Mouse (Mus musculus): ENCODE results near the gene Atp1b2.

The Atp1b2 gene

GRCm38 (mm10) chr11:69591424-69591823 is 14.3 kb downstream of the Atp1b2 start:
- no peak for TF ChIP-seq GATA4 (IDR thresholded peaks at IDR 0.05; ENCODE audit: insufficient replicate concordance, low read length)

GRCm38 (mm10) chr11:69590622-69591021 is 15.1 kb downstream of the Atp1b2 start:
- TF ChIP-seq GATA4 (IDR thresholded peaks at IDR 0.05; ENCODE audit: insufficient replicate concordance, low read length) = no peak

DNA sequence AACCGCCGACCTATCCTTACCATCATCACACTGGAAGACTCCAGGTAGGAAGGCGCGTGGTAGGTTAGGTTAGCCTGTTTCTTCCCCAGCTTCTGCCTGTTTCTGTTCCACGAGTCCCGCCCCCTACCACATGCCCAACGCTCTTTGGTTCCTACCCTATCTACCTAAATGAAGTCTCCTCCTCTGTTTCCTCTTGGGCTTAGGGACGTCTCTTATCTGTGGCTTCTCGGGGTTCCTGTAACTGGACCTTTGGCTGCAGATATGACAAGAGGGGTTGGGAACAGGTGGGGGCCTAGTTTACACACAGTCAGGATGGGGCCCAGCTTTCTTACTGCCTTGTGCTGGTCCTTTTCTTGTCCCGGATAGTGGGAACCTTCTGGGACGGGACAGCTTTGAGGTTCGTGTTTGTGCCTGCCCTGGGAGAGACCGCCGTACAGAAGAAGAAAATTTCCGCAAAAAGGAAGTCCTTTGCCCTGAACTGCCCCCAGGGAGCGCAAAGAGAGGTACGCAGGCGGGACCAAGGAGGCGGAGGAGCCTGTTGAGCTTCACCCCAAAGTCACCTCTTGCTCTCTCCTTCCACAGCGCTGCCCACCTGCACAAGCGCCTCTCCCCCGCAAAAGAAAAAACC is 16.4 kb downstream of the Atp1b2 start:
- no peak for TF ChIP-seq GATA4 (IDR thresholded peaks at IDR 0.05; ENCODE audit: insufficient replicate concordance, low read length)

GRCm38 (mm10) chr11:69585718-69586325 is 19.9 kb downstream of the Atp1b2 start:
- no peak for TF ChIP-seq GATA4 (IDR thresholded peaks at IDR 0.05; ENCODE audit: insufficient replicate concordance, low read length)

- TF ChIP-seq GATA4 (IDR thresholded peaks at IDR 0.05; ENCODE audit: insufficient replicate concordance, low read length) = no peak
Measured at GRCm38 (mm10) chr11:69584937-69585336, 20.8 kb downstream of the Atp1b2 start.

GRCm38 (mm10) chr11:69584008-69584407 is 21.7 kb downstream of the Atp1b2 start:
- TF ChIP-seq GATA4 (IDR thresholded peaks at IDR 0.05; ENCODE audit: insufficient replicate concordance, low read length) = no peak

DNA sequence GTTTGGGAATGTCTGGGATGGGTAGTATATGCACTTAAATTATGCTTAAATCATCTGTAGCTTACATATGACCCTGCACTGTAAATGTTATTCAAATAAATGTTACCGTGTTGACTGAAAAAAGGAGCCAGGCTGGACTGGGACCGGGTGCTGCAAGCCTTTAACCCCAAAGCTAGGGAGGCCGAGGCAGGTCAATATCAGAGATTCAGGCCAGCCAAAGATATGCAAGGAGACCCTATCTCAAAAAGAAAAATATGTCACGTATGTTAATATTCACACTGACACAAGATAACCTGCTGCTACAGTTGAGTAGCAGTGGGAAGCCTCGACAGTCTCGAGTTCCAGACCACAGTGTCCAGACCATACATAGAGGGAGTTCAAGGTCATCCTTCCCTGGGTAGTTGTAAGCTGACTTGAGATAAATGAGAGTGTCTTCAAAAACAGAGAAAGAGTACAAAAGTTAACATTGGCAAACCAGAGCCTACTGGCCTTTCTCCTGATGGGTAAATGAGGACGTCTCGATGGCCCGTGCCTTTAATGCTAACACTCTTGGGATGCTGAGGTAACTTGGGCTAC is 23.4 kb downstream of the Atp1b2 start:
- no peak for TF ChIP-seq GATA4 (IDR thresholded peaks at IDR 0.05; ENCODE audit: insufficient replicate concordance, low read length)

DNA sequence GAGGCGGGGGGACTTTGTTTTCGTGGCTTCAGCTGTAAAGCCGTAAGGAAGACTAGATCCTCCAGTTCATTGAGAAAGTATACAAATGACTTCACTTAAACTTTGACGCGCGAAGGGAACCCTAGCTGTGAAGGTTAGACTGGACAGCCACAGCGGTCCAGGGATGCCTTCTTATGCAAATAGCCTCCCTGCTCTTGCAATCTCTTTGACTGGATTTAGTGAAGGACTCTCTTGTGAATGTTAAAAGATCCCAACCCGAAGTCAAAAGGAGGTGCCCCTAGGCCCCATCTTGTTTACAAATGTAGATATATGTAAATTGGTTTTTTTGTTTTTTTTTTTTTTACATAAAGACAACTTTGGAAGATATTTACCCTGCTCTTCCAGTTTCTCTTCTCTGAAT is 23.9 kb downstream of the Atp1b2 start:
- no peak for TF ChIP-seq GATA4 (IDR thresholded peaks at IDR 0.05; ENCODE audit: insufficient replicate concordance, low read length)

GRCm38 (mm10) chr11:69581147-69581688 is 24.5 kb downstream of the Atp1b2 start:
- TF ChIP-seq GATA4 (IDR thresholded peaks at IDR 0.05; ENCODE audit: insufficient replicate concordance, low read length) = peak; percentile 6; the same call in 1 of the 2 replicates

GRCm38 (mm10) chr11:69580572-69581146 is 25.1 kb downstream of the Atp1b2 start:
- TF ChIP-seq GATA4 (IDR thresholded peaks at IDR 0.05; ENCODE audit: insufficient replicate concordance, low read length) = no peak

GRCm38 (mm10) chr11:69580091-69580514 is 25.6 kb downstream of the Atp1b2 start, which contains the start of the genes Wrap53 and Trp53:
Wrap53 (minus strand) TSS chr11:69580255.
Trp53 (plus strand) TSS chr11:69580359.
- no peak for TF ChIP-seq GATA4 (IDR thresholded peaks at IDR 0.05; ENCODE audit: insufficient replicate concordance, low read length)

DNA sequence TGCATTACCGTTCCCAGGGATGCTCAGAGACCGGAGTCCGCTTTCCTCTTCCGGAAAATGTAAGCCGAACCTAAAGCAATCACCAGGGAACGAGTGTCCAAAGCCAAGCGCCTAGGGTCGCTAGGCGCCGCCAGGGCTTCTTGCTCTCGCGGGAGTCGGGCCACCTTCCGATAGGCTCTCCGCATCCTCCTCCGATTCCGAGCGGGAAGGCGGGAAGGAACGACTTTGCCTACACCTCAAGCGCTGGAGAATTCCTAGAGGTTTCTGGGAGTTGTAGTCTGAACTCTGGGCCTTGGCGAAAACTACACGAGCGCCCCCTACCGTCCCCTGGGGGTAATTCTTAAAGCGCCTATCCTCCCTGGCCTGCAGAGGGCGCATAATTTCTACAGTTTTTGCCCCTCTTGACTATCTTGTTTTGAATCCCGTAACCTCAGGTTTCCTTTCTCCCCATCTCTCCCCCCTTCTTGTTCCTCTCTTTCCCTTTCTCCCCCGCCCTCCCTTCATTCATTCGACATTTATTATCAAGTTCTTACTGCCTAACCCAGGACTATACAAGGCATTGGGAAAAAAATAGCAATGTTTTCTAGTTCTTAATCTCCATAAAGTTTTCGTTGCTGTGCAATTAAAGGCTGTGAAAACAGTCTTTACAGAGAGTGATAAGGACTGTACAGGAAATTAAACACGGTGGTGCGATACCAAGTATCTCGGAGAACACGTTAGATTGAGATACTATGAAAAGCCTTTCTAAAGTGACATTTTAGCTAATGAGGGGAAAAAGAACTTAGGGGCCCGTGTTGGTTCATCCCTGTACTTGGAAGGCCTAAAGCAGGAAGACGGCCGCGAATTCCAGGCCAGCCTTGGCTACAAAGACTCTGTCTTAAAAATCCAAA is 26.4 kb downstream of the Atp1b2 start:
- TF ChIP-seq GATA4 (IDR thresholded peaks at IDR 0.05; ENCODE audit: insufficient replicate concordance, low read length) = no peak

- TF ChIP-seq GATA4 (IDR thresholded peaks at IDR 0.05; ENCODE audit: insufficient replicate concordance, low read length) = no peak
Measured at GRCm38 (mm10) chr11:69578301-69578700, 27.4 kb downstream of the Atp1b2 start.

GRCm38 (mm10) chr11:69576307-69576706 is 29.4 kb downstream of the Atp1b2 start:
- no peak for TF ChIP-seq GATA4 (IDR thresholded peaks at IDR 0.05; ENCODE audit: insufficient replicate concordance, low read length)

GRCm38 (mm10) chr11:69575220-69575619 is 30.5 kb downstream of the Atp1b2 start:
- no peak for TF ChIP-seq GATA4 (IDR thresholded peaks at IDR 0.05; ENCODE audit: insufficient replicate concordance, low read length)
